Mouse (Mus musculus) olfactory bulb, adult 2 months (tissue): ENCODE results near the gene Sap25.

Source experiments
- CTCF ChIP-seq: fragments of 200-500 bp; IDR thresholded peaks from 2 replicates; pipeline ENCODE4 v1.5.1; 2012; ENCODE audit warnings: low read depth, mild to moderate bottlenecking, low read length, moderate library complexity; ENCODE audit not compliant: insufficient read depth
- POLR2A ChIP-seq: fragments of 200-500 bp; IDR thresholded peaks from 2 replicates; pipeline ENCODE4 v1.6.1; 2012; ENCODE audit warnings: mild to moderate bottlenecking, low read depth, low read length, moderate library complexity; ENCODE audit not compliant: insufficient read depth

- TF ChIP-seq POLR2A (no peak), CTCF (no peak)
These were observed 10.0 kb upstream of the Sap25 start for GRCm38 (mm10) chr5:137631171-137631570.
